Mouse (Mus musculus) brain, adult 2 months (tissue): Measurements from ENCODE around the gene Mlh1.

Experiments
- DNase-seq: peaks from one replicate; pipeline ENCODE4 v3.0.0; 2011; ENCODE audit warnings: low read depth, low spot score

Mlh1 gene

DNA sequence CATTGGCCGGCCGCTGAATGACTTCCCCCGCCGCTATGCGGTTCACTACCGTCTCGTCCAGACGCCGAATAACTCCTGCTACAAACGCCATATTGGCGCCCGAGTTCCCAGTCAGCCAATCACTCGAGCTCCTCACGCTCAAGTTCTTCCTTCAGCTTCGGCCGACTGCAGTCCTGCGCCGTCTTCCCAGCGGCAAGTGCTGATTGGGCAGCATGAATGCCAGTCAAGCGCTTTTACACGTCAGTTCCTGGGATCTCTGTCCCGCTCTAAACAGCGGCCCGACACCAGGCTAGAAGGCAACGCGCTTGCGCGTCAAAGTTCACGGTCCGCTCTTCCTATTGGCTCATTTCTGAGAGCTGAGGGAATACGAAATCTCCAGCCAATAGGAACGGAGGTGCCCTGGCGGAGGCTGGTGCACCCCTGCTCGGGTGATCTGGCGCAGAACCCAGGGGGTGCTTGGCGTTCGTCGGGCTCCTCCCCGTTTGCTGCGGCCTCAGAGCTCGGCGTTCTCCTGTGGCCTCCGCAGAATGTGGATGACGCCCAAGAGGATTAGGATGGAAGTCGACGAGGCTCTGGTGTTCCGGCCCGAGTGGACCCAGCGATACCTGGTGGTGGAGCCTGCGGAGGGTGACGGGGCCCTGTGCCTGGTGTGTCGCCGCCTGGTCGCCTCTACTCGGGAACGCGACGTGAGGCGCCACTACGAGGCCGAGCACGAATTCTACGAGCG is at the start of gene Mlh1, which contains the start of gene Epm2aip1:
Mlh1 (minus strand) TSS at position 358 of the 727 bp plus-strand sequence.
Epm2aip1 (plus strand) TSS at position 496 of the 727 bp plus-strand sequence.
- peak; percentile 100 for DNase-seq

DNA sequence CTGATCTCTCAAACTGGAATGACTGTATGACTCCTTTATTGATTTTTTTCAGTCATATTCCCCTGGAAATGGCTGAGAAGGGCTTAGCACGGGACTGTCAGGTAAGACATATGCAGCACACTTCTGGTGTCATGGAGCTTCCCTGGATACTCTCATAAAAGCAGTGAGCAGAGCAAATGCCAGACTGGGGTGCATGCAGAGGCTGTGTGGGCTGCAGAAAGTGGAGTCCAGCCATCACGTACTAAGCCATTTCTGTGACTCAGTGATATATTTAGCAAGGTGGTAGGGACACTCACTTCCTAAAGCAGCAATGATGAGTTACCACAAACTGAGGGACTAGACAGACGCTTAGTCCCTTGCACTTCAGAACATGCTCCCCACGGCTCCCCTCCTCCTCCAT is 49.3 kb upstream of the Mlh1 start:
- DNase-seq, result peak; percentile 76

DNA sequence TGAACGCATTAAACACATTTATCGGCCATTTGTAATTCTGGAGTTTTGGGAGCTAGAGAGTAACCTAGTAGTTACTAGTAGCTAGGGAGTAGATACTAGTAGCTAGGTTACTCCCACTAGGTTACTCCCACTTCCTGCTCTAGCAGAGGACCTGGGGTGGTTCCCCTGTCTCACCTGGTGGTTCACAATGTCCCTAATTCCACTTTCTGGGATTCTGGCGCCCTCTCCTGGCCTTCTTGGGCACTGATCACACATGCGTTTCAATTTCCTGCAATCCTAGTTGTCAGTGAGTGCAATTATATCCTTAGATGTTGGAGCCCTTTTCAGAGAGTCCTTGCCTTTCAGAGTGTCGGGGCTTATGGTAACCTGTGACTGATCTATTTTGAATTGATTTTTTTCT is 42.6 kb upstream of the Mlh1 start:
- peak; percentile 80 for DNase-seq

DNA sequence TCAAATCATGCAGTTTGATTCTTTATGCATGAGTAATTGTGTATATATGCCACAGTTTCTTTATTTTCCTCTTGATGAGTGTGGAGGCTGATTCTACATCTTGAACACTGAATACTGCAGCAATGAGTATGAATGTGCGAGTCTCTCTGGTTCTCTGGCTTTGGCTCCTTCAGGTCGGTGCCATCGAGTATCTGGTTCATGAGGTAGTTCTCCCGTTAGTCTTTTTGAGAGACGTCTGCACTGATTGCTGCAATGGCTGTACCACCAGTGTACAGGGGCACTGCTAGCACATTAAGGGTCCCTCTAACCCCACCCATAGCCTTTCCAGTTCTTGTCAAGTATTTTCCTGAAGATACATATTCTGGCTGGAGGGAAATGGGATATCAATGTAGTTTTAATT is 42.2 kb upstream of the Mlh1 start:
- no peak for DNase-seq

DNA sequence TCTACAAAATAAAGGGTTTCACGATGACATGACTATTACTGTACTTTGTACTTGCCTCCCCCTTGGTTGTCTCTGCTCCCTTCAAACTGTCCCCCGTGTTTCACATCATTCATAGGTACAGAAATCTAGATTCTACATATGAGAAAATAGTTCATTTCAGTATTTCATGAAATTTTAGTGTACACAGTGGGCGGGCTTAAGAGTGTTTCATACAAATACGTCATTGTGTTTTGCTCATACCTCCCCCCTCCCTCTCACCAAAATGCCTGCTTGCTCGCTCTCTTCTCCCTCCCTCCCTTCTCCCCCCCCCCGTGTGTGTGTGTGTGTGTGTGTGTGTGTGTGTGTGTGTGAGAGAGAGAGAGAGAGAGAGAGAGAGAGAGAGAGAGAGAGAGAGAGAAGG is 41.7 kb upstream of the Mlh1 start:
- peak; percentile 76 for DNase-seq

DNA sequence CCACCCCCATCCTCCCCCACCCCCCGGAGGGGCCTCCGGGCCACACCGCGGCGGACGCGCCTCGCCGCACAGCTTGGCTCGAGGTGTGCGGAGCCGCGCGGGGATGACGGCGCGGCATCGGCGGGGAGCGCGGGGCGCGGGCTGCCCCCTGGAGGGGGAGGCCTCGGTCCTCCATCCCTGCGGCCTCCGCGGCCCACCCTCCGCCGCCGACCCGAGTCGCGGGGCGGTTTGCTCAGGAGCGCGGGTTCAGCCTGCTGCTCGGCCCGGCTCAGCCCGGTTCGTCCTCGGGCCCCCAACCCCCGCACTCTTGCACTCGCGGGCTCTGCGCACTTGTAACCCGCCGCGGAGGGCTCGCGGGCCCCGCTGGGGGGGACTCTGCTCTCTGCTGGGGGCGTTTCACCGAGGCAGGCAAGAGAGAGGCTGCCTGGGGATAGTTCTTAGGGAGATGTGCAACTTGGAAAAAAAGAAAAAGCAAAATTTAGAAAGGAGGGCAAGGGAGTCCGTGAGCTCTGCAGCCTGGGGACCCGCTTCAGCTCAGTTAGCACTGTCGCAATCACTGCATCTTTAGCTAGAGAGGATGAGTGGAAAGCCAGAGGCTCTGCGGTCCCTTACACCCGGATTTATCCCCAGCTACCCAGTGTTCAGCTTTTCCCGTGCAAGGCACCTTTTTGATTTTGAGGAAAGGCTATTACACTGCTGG is 41.0 kb upstream of the Mlh1 start:
- DNase-seq, result peak; percentile 55

DNA sequence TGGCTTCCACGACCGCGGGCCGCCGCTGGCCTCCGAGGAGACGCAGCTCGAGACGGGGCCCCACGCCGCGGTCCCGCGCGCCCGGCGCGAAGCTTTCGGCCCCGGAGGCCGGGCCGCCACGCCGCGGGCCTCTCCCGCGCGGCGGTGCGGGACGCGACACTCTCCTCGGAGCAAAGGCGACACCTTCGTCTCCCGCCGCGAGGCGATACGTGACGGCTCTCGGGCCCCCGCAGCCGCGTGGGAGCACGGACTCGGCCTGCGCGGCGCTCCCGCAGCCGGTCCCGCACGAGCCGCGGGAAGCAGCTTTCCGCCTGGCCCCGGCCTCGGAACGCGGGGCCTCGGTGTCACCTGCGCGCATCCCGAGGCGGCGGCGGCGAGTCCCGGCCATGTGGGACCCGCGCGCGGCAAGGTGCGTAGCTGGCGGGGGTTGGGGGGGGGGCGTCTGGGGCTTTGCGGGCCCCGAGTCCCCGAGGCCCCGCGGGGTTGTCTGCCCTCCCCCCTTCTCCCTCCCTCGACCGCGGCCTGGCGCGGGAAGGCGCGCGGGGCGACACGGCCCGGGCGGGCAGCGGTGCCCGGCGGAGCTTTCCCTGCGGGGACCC is 40.4 kb upstream of the Mlh1 start:
- no peak for DNase-seq

DNA sequence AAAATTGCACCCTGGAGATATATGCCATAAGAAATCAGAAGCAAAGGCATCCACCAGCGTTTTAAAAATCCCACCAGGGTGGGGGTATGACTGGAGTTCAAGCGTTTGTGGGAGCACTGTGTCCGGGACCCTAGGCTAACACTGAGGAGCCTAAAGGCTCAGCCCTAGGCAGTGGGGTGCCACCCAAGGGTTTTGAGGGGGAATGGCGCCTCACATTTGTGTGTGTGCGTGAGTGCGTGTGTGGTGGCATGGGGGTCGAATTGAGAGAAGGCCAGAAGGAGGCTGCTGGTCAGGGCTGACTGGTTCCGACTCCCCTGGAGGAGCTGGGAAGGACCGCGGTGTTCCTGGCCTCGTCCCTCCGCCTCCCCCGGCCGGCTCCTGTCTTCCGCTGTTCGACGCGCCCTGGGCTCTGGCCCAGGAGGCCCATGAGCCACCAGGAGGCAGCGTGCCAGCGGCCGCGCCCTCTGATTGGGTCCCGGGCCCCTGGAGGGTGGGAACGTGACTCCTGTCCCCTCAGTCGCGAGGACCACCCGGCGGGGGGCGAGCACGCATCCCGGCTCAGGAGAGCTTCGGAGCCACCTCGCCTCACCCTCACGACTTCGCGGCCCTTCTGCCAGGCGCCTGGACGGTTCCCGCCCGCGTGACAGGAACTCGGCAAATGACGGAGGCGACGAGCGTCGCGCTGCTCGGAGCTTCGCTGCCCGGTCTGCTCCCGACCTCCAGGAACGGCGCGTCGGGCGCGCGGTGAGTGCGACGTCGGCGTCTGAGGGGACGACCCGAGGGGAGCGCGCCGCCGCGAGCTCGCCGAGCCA is 39.6 kb upstream of the Mlh1 start, which contains the start of gene Trank1:
Trank1 (plus strand) TSS at position 709 of the 812 bp plus-strand sequence.
- DNase-seq, result peak; percentile 86

DNA sequence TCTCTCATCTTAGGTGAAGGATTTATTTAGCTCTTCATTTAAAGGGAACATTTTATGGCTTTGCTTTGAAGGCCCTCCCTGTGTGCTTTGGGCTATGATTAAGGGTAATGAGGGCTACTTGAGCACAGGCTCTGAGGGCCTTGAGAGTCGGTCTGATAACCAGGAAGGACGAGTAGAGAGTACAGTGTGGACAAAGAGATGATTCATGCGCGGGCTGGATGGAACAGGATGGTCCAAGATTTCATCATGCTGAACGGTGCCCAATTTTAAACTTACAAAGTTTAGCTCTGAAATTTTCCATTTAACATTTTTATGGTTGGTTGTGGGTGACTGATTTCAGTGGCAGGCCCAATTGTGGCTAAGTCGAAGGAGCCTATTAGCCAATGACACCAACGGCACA is 34.6 kb upstream of the Mlh1 start:
- DNase-seq, result peak; percentile 46

DNA sequence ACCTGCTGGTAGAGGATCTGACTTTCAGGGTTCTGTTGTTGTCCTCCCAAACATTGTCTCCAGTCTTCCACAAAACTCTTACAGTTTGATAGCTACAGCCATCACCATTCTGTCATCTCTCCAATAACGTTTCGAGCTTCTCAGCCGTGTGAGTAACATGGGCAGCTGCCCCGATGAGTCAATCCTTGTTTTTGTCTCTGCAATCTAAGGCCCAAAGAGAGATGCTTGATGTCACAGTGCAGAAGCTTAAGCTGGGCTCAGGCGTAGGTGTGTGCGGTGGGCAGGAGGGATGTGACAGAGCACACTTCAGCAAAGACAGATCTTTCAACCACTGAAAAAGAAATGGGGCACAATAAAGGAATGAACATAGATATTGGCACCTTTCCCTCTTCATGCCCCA is 32.4 kb upstream of the Mlh1 start:
- peak; percentile 85 for DNase-seq

DNA sequence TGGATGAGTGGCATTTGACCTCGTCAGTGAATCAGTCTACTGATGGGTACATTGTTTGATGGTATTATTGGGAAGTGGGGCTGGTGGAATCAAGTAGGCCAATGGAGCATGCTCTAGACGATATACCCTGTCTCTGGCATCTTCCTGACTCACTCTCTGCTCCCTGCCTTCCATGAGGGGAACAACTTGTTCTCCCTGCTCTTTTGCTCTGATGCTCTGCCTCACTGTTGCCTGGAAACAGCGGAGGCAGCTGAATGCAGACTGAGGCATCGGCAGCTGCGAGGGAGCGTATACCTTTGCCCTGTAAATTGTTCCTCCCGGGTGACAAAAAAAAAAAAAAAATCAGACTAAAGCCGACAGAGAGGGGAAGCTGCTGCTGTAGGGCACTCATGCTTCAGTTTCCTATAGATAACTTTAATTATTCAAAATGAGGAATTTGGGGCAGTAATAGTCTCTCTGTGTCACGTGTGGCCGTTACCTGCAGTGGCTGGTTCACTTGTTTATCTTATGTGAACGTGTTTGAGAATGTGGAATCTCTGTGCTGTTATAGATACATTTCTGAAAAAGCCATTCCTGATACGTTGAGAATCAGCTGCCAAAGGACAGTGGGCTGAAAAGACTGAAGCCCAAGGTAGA is 30.7 kb upstream of the Mlh1 start:
- peak; percentile 86 for DNase-seq

DNA sequence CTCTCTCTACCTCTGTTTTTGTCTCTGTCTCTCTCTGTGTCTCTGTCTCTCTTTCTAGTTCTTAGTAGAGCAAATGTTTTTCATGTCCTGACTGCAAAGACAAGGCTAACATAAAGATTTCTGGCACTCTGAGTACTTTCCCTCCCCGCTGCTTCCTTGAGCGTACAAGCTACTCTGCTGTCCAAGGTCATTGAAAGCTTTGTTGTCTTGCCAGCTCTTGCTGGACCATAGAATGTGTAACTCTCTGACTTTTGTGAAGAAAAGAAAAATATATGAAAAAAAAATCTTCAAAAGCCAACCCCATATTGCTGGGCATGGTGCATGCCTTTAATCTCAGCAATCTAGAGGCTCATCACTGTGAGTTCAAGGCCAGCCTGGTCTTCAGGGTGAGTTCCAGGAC is 27.0 kb upstream of the Mlh1 start:
- no peak for DNase-seq

DNA sequence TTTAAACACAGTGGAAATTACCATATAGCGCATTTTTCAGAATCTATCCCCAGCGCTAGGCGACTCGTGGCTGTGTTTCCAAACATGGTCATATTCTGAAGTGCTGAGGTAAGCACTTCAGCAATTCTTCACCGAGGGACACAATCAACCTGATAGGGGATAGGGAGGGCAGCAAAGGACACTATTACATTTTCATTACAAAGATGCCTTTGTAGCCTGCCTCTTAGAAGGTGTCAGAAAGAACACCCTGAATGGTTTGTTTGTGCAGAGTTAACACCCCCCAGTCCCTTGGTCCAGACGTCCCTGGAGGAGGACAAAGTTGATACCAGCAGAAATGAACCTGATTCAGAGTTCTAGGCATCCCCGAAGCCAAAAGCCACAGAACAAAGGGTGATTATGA is 24.8 kb upstream of the Mlh1 start:
- no peak for DNase-seq

DNA sequence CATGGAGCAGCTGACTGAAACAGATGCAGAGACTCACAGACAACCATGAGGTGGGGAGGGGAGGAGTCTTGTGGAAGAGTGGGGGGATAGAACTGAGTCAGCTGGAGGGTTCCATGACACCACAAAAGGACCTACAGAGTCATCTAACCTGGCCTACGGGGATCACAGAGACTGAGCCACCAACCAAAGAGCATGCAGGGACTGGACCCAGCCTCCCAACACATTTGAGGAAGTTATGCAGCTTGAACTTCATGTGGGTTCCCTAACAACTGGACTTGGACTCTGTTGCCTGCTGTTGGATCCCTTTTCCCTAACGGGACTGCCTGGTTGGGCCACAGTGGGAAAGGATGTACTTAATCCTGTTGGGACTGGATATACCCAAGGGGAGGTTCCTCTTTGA is 23.7 kb upstream of the Mlh1 start:
- no peak for DNase-seq

DNA sequence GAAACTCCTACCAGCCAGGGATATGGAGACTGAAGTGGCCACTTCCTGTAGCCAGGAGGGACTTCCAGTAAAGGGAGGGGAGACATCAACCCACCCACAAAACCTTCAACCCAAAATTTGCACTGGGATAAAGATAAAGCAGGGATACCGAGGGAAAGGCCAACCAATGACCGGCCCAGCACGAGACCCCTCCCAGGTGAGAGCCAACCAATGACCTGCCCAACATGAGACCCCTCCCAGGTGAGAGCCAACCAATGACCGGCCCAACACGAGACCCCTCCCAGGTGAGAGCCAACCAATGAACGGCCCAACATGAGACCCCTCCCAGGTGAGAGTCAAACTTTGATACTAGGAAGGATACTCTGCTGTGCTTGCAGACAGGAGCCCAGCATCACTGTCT is 23.3 kb upstream of the Mlh1 start:
- no peak for DNase-seq

DNA sequence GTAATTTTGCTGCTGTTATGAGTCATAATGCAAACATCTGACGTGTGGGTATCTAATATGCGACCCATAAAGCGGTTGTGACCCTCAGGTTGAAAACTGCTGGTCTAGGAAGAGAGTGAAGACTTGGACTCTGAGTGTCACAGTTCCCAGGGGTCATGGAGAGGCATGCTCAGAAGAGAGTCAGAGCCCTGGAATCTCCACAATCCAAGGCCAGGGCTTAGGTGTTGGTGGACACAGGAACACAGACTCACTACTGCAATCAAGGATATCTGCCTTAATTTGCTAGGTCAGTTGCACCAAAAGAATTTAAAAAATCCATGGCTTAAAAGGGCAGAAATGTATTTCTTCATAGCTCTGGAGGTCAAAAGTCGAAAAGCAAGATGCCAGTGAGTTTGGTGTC is 21.6 kb upstream of the Mlh1 start:
- no peak for DNase-seq

DNA sequence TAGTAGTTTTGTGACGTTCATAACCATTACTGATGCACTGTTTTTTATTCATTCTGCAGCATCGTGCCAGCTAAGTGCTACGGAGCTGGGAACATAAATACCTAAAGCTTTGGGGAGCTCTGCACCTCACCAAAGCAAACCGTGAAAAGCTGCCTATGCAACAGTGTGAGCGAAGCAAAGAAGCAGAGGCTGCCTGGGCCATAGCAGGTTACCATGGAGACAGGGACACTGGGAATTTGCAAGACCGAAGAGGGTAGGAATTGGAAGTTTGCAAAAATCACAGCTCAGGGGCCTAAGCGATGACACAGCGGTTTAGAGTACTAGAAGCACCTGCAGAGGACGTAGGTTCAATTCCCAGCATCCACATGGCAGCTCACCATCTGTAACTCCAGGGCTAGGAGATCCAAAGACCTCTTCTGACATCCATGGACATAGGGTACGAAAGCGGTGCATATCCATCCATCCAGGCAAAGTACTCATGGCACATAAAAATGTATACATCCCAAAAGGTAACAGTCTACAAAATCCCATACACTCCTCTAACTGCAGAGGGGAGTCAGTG is 19.0 kb upstream of the Mlh1 start:
- peak; percentile 79 for DNase-seq

DNA sequence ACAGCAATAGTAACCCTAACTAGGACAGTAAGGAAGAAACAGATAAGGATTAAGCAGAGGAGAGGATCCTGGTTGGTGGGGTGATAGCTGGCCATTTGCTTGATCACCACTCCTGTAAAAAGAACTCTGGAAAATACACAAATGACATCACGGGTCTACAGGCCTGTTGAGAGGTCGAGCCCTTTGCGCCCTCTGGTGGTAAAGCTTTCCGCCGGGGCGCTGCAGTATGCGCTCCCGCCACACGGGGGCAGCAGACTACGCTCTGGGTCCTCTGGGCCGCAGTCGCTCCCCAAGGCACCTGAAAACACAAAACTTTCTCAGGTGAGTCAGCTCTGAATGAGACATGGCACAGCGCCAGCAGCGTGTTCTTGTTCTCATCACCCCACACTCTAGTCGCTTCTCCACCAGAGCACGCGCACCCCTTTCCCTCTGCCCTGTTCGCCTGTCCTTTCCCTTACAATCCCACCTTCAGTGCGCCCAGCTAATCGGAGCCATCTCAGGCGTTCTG is 18.3 kb upstream of the Mlh1 start:
- DNase-seq, result peak; percentile 92

DNA sequence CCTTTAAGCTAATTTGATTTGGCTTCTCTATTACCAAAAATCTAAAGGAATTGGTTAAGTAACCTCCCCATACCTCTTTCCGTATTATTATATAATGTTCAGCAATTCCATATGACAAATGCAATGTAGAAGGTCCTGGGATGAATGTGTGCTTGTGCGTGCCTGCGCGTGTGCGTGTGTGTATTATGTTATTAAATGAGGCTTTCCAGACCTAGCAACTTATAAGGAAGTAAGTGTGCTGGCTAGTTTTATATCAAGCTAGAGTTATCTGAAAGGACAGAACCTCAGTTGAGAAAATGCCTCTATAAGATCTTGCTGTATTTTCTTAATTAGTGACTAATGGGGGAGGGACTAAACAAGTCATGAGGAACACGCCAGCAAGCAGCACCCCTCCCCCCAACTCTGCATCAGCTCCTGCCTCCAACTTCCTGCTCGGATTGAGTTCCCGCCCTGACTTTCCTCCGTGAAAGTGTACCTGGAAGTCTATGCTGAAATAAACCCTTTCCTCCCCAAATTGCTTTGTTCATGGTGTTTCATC is 17.8 kb upstream of the Mlh1 start:
- no peak for DNase-seq

DNA sequence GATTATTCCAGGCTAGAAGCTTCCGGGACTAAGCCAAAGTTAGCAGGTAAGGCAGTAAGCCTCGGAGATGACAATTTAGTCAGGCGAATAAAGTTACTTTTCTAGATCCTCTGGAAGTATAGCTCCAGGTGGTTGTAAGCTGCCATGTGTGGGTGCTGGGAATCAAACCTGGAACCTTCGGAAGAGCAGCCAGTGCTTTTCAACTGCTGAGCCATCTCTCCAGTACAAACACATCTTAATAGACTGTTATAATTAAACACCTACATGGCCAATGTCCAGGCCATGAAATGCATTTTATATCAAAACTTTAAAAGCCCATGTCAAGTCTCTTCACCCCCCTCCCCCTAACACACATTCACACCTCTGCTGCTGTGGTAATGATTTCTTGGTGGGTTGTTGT is 16.4 kb upstream of the Mlh1 start:
- DNase-seq, result no peak

DNA sequence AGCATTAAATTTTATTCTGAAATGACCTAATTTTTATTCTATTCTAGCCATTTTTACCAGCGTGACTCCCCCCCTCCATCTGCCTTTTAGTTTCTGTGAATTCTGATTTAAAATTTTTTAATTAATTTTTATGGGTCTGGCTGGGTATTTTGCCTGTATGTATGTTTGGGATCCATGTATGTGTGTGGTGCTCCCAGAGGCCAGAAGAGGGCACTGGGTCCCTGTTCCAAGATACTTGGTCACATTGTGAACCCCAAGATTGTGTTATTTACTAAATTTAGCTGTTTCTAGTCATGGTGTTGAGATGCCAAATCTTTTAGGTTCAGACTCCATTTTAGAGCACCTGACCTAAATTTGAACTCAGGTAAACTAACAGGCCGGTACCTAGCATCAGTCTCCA is 14.9 kb upstream of the Mlh1 start:
- no peak for DNase-seq
